Mouse (Mus musculus) liver, adult 2 months (tissue): Measurements from ENCODE around the gene Inhbc.

Experiments used
- CTCF ChIP-seq: fragments of 200-500 bp; IDR thresholded peaks from 2 replicates; pipeline ENCODE4 v1.5.1; 2011; ENCODE audit warnings: low read depth, low read length, control low read depth
- POLR2A ChIP-seq: fragments of 200-500 bp; IDR thresholded peaks from 2 replicates; pipeline ENCODE4 v1.6.1; 2011; ENCODE audit warnings: low read length, control low read depth; ENCODE audit not compliant: insufficient read depth; ENCODE audit errors: extremely low read depth

- TF ChIP-seq CTCF (peak; percentile 31; the same call in 1 of the 2 replicates), POLR2A (no peak)
Observed at GRCm38 (mm10) chr10:127333152-127333551, 37.1 kb downstream of the Inhbc start.
